Mouse (Mus musculus) gonadal fat pad, adult 2 months (tissue): ENCODE results near the gene Tanc1. TPM values are rescaled to one million over a fixed set of nuclear protein-coding genes. Genes with fewer than 3 reads are reported as not detected.

Source experiments
- DNase-seq: peaks from one replicate; pipeline ENCODE4 v3.0.0-alpha.2; 2012; ENCODE audit warnings: low read depth
- polyA plus RNA-seq: library from polyadenylated mRNA; depleted of rRNA; stranded (reverse); fragments of >200 nt; gene quantifications from 2 replicates; pipeline ENCODE4 v1.2.3, GENCODE M21; 2012

Tanc1 gene
- polyA plus RNA-seq, 1 experiment = 21.7 TPM

GRCm38 (mm10) chr2:59651801-59652200 lies 40.0 kb downstream of the Tanc1 start:
- no peak for DNase-seq

DNA sequence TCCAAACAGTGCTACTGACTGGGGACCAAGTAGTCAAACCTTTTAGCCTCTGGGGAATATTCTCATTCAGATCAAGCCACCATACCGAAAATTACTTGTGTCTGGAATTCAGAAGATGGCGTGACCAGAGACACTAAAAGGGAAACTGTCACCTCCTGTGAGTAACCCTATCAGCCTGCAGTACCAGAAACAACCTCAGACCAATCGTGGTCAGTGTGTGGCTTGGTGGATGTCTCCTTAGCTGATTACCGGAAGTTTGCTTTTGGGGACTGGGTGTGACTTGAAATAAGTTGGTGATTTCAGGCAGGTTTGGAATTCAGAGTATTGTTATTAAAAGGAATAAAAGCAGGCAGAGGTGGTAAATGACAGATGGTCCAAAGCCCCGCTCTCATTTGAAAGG lies 40.9 kb downstream of the Tanc1 start:
- no peak for DNase-seq

DNA sequence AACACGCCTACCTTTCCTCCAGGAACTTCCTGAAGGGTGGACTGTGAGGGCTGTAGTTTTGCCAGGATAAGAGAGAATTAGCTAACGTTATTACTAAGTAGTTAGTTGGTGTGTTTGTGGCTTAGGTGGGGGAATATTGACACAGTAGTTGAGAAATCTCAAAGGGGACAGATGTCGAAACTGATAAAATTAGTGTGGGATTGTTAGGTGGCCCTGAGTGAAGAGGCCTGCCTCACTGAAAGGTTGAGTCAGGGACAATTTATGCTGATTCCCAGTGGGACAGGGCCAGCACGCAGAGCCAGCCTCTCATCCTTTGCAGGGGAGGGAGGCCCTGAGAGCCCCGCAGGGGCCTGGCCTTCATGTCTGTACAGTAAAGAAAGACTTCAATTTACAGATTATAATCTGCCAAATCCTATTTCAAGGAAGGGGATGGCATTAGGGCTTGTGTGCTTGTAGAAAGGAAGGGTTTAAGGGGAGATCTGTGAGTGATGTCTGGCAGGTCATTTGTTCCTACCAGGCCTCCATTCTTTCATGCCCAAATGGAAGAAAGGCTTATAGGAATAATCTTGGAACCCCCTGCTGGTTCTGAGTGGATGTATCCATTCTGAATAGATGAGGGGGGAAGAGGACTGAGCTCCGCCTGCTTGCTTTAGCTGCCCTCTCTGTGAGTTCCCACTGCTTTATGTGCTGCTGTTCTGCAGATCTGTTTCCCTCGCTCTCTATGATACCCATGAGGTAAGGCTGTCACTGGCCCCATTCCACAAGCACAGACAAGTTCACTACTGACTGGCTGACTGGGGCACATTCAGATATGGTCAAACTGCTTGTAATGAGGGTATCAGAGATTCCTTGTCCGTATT lies 41.7 kb downstream of the Tanc1 start:
- no peak for DNase-seq

DNA sequence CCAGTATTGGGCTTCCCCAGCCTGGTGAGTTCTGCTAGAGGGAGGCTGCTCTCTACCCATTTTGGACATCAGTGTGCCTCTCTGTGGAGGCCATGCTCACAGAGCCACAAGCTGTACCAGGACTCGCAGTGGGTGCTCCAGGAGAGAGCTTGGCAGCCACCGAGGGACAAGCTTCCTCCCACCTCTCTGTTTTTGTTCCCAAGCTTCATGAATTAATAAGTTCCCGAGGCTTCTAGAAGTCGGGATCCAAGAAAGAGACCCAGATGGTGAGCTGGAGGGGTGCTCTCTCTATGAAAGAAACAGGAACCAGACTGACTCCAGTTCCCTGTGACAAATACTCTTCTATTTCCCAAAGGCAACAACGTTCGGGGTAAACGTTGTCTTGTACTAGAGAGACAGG lies 43.6 kb downstream of the Tanc1 start:
- DNase-seq = no peak

DNA sequence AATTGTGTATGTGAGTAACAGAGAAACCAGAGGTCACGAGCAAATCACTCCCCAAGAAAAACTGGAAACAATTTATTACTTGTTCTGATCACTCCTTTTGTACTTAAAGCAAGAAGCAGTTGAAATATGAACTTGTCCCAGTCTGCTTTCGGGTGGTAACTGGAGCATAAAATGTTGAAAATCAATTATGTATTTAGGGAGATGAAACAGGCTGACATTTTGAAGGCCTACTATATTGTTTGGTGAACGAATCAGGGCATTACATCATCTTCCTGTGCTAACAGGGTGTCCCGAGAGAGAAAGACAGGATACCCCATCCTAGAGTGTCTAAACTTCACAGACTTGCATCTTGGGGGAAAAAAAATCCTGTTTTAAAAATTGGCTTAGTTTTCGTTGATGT lies 44.8 kb downstream of the Tanc1 start:
- DNase-seq = no peak

GRCm38 (mm10) chr2:59659686-59660085 lies 47.8 kb downstream of the Tanc1 start:
- DNase-seq = no peak

DNA sequence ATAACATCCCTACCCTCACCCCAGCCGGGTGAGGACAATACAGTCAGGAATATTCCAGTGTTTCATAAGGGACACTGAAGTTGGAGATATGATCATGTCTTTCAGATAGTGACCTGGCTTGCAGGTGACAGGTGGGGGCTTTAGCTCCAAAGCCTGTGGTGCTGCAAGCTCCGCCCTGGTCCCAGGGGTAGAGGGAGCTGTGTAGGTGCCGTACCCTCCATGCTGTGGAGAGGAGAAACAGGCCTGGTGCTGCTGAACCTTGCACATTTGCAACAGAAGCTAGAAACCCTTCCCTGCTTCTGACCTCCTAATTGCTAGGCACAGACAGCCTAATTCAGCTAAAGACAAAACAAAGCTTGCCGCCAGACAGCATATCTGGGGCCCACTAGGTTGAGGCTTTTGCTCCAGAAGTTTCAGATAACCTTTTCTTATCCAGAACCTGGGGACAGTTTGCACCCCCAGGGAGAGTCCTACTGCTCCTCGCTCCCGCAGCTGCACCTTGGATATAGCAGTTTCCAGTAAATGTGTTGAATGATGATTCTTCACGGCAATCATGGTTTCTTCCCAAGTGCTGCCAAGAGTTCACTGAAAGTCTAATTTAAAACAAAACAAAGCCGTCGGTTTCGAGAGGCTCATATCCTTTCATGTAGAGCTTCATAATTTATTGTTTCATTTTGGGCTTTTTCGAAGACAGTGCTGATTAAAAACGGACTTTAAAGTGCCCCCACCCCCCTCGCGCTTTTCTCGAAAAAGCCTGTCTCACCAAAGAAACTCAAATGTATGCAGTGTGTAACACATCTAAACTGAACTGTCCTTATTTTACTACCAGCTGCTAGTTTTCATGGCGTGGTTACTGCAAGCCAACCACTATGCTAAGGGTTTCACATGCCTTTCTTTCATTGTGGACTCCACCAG lies 49.3 kb downstream of the Tanc1 start:
- DNase-seq = no peak

DNA sequence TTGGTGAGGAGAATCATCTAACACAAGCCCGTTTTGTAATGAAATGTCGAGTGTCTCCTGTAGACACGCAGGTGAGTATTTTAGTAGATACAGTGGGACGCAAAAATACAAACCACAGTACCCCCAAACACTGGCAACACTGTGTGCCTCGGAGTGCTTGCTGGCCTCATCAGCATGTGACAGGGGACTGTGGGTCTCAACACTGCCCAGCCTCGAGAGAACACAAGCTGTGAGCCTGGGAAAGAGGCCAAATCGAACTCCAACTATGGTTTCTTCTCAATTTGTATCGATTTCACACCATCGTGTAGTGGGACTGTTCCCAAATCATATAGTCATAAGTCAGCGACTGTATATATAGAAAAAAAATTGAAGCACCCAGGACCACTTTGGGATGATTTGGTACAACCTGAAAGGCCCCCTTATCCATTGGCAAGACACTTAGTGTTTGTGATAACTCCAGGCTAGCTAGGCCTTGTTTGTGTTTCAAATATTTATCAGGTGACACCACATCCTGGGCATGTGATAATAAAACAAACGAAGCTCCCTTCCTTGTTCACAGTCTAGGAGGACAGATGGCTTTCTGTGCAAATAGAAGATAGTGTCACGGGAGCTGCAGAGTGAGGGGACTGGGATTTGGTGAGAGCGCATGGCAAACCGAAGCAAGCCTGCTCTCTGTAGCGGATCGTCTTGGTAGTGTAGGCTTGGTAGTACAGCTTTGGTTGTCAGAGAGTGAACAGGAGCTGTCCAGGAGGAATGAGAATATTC lies 53.1 kb downstream of the Tanc1 start:
- DNase-seq = no peak

GRCm38 (mm10) chr2:59666533-59666932 lies 54.7 kb downstream of the Tanc1 start:
- no peak for DNase-seq

DNA sequence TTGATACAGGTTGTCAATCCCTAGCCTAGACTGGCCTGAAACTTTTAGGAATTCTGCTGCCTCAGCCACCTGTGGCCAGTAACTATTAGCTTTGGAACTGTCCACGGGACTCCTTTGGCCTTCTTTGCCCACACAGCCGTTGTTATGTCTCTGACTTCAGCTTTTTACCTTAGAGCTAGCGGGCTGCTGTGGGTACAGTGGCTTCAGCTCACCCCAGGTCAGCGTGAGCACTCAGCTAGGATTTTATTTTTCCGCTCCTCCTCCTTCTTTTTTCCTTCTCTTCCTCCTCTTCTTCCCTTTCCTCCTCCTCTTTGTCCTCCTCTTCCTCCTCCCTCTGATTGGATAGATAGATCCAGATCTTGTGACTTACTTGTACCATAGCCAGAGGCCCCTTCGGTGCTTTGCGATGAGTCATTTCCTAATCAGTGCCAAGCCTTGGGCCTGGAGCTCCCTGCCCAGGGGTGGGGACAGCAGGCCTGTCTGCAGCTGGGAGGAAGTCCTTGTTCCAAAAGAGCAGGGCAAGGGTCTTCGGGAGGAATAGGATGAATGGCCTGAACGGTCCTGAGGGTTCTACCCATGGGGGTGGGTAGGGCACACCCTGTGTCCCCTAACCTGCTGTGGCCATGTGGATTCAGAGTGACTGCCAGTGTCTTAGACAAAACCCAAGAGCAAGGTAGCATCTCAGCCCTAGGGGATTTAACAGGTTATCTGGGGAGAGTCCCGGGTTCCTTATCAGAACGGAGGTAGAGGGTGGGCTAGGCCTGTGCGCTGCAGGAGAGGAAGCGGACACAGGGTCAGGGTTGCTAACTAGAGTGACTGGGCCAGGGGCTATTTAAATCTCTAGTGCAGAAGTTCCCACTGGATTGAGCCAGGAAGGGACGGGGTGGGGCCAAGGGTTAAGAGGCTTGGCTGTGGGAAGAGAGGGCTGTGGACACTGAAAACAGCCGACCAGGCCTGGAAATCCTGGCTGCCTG lies 58.5 kb downstream of the Tanc1 start:
- no peak for DNase-seq

DNA sequence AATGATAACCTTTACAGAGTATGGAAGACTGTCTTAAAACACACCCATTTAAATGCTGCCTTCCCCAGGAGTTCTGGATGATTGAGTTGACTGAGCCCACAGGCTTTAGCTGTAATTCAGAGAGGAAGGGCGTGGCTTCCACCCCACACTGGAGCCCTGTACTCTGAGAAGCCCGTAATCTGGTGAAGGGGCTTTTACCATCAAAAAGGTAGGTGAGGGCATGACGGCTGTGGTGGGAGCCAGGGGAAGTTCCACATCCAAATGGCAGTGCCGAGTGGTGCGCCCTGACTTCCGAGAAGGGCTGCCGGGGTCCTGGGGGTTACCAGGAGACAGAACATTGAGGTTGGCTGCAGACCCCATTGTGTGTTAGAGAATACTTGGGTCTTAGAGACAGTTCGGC lies 59.8 kb downstream of the Tanc1 start:
- DNase-seq = no peak

- no peak for DNase-seq
These were observed 60.2 kb downstream of the Tanc1 start for GRCm38 (mm10) chr2:59672086-59672485.

DNA sequence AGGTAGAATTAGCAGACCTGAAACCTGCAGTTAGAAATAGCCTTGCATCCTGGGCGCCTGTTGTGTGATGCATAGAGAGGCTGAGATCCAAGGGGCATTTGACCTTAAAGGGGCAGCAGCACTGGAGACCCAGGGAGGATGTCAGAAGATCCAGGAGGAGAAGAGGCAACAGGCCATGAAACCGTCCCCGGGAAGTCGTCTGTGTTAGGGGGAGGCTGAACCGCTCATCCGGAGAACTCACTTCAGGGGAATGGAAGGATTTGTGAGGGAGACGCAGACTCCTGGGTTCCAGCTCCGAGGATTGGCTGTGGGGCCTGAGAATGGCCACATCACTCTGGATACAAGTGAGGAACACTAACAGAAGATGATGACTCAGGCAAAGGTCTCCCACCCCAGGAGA lies 60.8 kb downstream of the Tanc1 start:
- no peak for DNase-seq

DNA sequence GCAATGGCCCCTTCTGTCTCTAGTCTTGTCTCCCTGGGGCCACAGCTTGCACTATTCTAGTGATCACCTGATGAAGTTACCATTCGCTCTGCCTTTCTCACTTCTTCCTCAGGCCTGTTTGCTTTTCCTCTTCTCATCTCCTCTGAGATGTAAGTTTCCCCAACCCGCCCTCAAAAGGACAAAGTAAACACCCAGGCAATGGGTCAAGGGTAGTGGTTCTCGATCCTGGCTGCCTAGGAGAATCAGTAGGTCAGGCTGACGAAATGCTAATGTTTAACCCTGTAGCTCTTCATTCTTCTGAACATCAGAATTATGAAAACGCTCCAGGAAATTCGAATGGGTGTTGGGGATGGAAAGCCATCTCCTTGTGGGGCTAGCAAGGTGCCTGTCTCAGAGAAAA lies 61.5 kb downstream of the Tanc1 start:
- DNase-seq = no peak

GRCm38 (mm10) chr2:59673877-59674276 lies 62.0 kb downstream of the Tanc1 start:
- no peak for DNase-seq

DNA sequence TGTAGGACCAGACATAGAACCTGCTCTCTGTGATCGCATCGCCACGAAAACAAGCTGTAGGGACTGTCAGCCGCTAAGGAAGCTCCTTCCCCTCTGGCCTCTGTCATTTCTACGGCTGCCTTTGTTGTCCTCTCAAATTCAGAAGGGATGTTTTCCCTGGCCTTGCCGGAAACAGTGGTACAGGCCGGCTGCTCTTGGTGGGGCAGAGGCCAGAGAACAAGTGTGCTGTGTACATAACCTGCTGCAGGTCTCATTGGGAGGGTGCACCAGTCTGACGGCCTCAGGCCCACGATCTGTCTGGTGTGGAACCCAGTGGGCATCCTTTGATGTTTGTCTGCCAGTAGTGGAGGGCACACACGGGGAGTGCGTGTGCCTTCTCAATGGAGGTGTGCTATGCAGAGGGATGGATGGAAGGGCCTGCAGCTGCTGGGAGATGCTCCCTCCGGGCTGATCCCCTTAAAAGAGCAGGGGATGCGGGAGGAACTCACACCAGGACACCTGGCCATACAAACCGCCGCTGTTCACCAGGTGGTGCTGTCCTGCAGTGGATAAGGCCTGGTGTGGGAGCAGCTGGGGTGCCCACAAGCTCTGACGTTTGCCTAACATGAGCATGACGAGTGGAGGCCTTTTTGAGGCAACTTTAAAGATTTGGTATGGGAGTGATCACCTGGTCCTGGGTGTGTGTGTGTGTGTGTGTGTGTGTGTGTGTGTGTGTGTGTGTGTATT lies 63.6 kb downstream of the Tanc1 start:
- no peak for DNase-seq

DNA sequence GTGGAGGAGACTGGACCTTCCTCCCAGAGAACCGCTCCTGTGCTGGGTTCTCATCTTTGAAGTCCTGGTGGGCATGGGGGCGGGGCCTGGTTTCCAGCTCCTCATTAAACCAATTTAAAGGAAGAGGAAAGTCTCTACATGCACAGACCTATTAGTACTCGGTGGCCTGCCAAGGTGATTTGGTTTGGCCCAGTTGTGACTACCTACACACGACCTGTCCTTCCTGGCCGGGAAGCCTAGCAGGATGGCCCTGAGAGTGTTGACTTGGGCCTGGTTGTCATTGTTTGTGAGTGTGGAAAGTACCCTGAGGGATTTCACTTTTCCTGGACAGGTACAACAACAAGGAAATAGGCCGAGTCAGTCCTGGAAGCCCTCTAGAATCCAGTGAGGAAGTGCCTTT lies 64.2 kb downstream of the Tanc1 start:
- peak; percentile 73 for DNase-seq

- DNase-seq = no peak
These were observed 64.6 kb downstream of the Tanc1 start for GRCm38 (mm10) chr2:59676442-59676841.

DNA sequence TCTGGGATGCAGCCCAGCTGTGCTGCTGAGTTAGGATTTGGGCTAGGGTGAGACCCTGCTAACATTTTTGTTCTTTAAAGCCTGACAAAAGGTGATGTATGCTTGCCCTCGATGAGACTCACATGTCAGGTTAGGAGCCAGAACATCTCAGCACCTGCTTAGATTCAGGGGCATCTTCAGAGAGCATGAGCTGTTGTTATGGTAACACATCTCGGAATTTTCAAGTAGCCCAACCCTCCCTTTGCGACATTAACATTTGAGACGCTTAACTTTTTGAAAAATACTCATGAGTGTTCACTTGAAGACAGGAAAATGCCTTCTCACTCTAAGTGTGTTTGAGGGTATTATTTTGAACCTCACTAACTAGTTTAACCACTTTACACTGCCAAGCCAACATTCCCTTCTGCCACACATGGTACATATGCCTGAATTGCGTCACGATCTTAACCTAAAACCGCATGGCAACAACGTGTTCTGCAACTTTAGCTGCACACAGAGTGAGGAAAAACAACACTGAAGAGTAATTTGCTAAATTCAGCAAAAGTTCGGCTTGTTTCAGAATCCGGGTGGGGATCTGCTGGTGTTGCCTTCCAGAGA lies 67.7 kb downstream of the Tanc1 start:
- DNase-seq = peak; percentile 82

DNA sequence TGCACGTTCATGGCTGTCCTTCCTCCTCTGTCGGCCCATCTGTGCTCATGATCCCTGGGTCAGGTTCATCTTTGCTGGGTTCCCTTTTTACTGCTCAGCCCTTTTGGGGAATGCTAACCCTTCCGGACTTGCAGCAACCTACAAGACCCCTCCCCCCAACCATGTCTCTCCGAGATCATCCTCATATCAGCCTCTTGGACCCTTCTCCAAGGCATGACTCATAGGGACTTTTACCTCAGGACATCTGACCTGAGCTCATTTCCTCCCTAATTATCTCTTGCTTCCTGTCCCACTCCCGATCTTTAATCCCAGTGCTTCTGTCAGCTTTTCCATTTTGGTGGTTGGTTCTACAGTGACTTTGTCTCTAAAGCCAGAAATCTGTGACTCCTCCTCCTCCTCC lies 68.9 kb downstream of the Tanc1 start:
- no peak for DNase-seq
